Mouse (Mus musculus) CH12.LX (cell line): ENCODE measurements around the gene Crls1.
A peak's percentile ranks its signal among the peaks of the same experiment; 100 is the strongest.

Experiments
- CTCF ChIP-seq, 2 experiments: IDR thresholded peaks in 1 of 2; conservative IDR thresholded peaks in 1 of 2; 2 replicates each; pipeline ENCODE4 v1.5.1; 2011 to 2012; ENCODE audit warnings: low read depth in 2 of 2, low read length in 2 of 2, improper control_type of control experiment in 1 of 2, inconsistent platforms in 1 of 2, mild to moderate bottlenecking in 1 of 2, moderate library complexity in 1 of 2
- E2F4 ChIP-seq: IDR thresholded peaks from 2 replicates; pipeline ENCODE4 v1.6.1; 2011; ENCODE audit warnings: low read depth, low read length, improper control_type of control experiment; ENCODE audit not compliant: insufficient replicate concordance
- GABPA ChIP-seq: IDR thresholded peaks from 2 replicates; pipeline ENCODE4 v1.6.1; 2012; ENCODE audit warnings: low read depth, low read length, improper control_type of control experiment, inconsistent platforms; ENCODE audit not compliant: insufficient replicate concordance
- MAFK ChIP-seq: IDR thresholded peaks from 2 replicates; pipeline ENCODE4 v1.6.1; 2011; ENCODE audit warnings: low read length, improper control_type of control experiment; ENCODE audit not compliant: insufficient replicate concordance
- MEF2A ChIP-seq: IDR thresholded peaks from 2 replicates; pipeline ENCODE4 v1.6.1; 2014; ENCODE audit warnings: low read depth, mild to moderate bottlenecking, inconsistent platforms, low read length, improper control_type of control experiment, borderline replicate concordance
- MYC ChIP-seq: IDR thresholded peaks from 2 replicates; pipeline ENCODE4 v1.6.1; 2011; ENCODE audit warnings: low read depth, mild to moderate bottlenecking, improper control_type of control experiment, low read length
- POLR2A ChIP-seq: IDR thresholded peaks from 2 replicates; pipeline ENCODE4 v1.6.1; 2011; ENCODE audit warnings: low read depth, mild to moderate bottlenecking, improper control_type of control experiment, low read length
- POLR2AphosphoS2 ChIP-seq: IDR thresholded peaks from 2 replicates; pipeline ENCODE4 v1.6.1; 2011; ENCODE audit warnings: low read depth, low read length, improper control_type of control experiment
- UBTF ChIP-seq: IDR thresholded peaks from 2 replicates; pipeline ENCODE4 v1.6.1; 2012; ENCODE audit warnings: low read depth, mild to moderate bottlenecking, inconsistent platforms, low read length, improper control_type of control experiment, moderate library complexity
- USF1 ChIP-seq: IDR thresholded peaks from 2 replicates; pipeline ENCODE4 v1.6.1; 2014; ENCODE audit warnings: low read depth, mild to moderate bottlenecking, inconsistent platforms, low read length, improper control_type of control experiment
- ZMIZ1 ChIP-seq: IDR thresholded peaks from 2 replicates; pipeline ENCODE4 v1.6.1; 2012; ENCODE audit warnings: low read depth, mild to moderate bottlenecking, inconsistent platforms, low read length, improper control_type of control experiment
- ZNF384 ChIP-seq: IDR thresholded peaks from 2 replicates; pipeline ENCODE4 v1.6.1; 2012; ENCODE audit warnings: low read depth, low read length, improper control_type of control experiment, inconsistent platforms

GRCm38 (mm10) chr2:132906763-132907162 is 60.3 kb downstream of the Crls1 start:
- TF ChIP-seq POLR2A: no peak
- peak; percentile 56 to 78 for TF ChIP-seq CTCF (conservative IDR thresholded peaks at IDR 0.05 in 1 of 2, IDR thresholded peaks at IDR 0.05 in 1 of 2; ENCODE audit: low read depth in 2 of 2, low read length in 2 of 2)
- TF ChIP-seq ZMIZ1: no peak
- 0 out of 2 replicates have a peak, but pooled peaks have one; percentile 19 for TF ChIP-seq ZNF384
- no peak for TF ChIP-seq POLR2AphosphoS2
- no peak for TF ChIP-seq MAFK
- no peak for TF ChIP-seq GABPA
- TF ChIP-seq USF1: no peak
- TF ChIP-seq UBTF: no peak
- TF ChIP-seq MYC: peak; percentile 60; the same call in 1 of the 2 replicates
- TF ChIP-seq E2F4: no peak
- 0 out of 2 replicates have a peak, but pooled peaks have one; percentile 29 for TF ChIP-seq MEF2A
